Mouse (Mus musculus) olfactory bulb, adult 2 months (tissue): ENCODE measurements around the gene Gm49325.

Experiments used
- CTCF ChIP-seq: fragments of 200-500 bp; IDR thresholded peaks from 2 replicates; pipeline ENCODE4 v1.5.1; 2012; ENCODE audit warnings: low read depth, mild to moderate bottlenecking, low read length, moderate library complexity; ENCODE audit not compliant: insufficient read depth
- POLR2A ChIP-seq: fragments of 200-500 bp; IDR thresholded peaks from 2 replicates; pipeline ENCODE4 v1.6.1; 2012; ENCODE audit warnings: mild to moderate bottlenecking, low read depth, low read length, moderate library complexity; ENCODE audit not compliant: insufficient read depth

GRCm38 (mm10) chr10:77647901-77648300, 41.9 kb downstream of the Gm49325 start:
- TF ChIP-seq CTCF, result no peak
- no peak for TF ChIP-seq POLR2A
